Mouse (Mus musculus) brain, embryonic 18.5 days (tissue): ENCODE measurements around the gene Rab1b.

Experiments
- DNase-seq: peaks from one replicate; pipeline ENCODE4 v3.0.0-alpha.2; 2012; ENCODE audit warnings: low read depth, low spot score

The Rab1b gene

GRCm38 (mm10) chr19:5051031-5051430 lies 55.8 kb downstream of the Rab1b start:
- no peak for DNase-seq

DNA sequence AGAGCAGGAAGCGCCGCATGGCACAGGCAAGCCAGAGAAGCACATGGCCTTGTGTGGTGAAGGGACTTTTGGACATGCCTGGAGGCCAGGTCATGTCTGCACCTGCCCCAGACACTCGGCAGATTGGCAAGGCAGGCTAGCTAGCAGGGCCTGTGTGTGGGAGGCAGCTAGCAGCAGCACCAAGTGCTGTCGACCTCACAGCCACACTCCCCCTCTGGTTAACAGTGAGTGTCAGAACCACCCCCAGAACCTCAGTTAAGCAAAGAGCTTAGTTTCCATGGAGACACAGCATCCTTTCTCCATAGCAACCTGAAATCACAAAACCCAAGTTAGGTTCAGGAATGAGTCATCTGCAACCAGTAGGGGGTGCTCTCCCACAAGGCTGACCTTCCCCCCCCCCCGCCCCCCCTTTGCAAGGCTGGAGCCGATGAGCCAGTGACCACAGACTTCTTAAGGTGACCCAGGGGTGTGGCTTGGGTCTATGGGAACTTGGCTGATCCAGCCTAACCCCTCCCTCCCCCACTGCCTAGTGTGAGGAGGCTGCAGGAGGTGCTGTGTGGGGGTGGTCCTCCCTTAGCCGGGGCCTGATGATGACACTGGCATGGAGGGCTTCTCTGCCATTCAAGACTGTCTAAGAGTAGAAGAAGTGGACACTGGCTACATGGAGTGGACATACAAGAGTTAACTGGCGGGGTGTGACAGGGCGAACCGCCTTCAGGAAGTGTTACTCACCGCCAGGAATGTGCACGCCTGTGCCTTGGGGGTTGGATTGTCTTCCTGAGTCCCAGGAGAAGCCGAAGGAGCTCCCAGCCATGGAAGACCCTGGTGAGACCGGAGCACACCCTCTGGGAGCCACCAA lies 56.6 kb downstream of the Rab1b start, which contains the start of gene Rin1:
Rin1 (plus strand) TSS at position 435 of the 859 bp plus-strand sequence.
- no peak for DNase-seq

DNA sequence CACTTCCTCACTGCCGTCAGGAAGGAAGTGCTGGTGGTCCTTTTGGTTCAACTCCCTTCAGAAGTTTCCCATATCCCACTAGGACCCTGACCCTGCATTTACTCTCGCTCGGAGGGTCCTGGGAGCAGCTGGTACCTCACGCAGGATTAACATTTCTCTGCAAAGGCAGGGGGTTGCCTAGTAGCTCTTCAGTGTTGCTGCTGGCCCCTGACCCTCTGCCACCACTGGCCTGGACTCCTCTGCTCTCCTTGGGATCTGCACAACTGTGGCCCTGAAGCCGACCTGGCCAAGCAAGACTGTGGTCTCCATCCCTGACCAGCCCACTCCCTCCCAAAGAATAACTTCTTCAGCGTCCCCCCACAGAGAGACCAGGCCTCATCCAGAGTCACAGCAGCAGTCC lies 57.5 kb downstream of the Rab1b start:
- no peak for DNase-seq
